Mouse (Mus musculus): ENCODE measurements around the gene Igfbp6. TPM values are rescaled to one million over a fixed set of nuclear protein-coding genes. Genes with fewer than 3 reads are reported as not detected.
"Not testable (repeated sequence)": the region's sequence is repeated elsewhere in the genome, so short reads cannot be mapped to it uniquely, and the experiment has no call there.

Gene Igfbp6
- total RNA-seq, 2 experiments from 2014 or later = 32.2 to 50.3 TPM

DNA sequence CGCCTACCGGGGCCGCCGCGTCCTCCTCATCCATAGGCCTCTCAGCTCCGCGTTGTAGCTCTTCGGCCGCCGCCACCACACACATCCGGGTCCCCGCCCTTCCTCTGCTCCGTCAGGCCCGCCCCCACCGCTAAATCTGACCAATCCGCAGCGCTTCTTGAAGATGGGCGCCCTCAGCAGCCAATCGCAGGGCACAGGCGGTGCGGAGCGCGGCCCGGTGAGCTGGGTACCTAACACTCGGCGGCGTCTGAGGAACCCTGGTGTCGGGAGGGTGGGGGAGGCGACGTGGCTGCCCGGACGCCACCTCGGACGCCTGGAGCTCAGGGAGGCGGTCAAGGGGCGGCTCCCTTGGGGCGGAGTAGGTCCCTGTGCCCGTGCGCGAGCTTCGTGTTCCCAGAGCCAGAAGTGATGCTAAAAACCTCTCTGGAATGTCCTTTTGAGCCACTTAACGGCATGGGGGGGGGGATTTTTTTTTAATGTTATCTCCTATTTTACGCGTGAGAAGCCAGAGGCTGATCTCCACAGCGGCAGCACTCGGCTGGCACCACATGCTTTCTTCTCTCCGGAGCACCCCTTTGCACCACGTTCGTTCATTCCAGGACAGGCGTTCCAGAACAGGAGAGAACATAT is 7.9 kb upstream of the Igfbp6 start, which contains the start of gene Spryd3:
Gene Spryd3, minus strand, starts transcription at position 106 of the 630 bp plus-strand sequence.
- DNase-seq (ENCODE audit: low spot score) = peak; percentile 97

DNA sequence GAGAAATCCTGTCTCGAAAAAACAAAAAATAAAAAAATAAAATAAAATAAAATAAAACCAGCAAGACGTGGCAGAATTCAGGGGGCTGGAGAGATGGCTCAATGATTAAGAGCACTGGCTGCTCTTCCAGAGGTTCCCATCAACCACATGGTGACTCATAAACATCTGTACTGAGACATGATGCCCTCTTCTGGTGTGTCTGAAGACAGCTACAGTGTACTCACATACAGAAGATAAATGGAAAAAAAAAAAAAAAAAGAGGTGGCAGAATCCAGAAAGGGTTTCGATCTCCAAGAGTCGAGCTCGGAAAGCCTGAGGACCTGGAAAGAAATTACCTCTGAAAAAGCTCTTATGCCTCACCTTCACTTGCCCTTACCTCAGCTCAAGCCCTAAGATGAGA is 3.0 kb upstream of the Igfbp6 start:
- DNase-seq (ENCODE audit: low spot score) = no peak

GRCm38 (mm10) chr15:102142914-102143912 is 949 bp upstream of the Igfbp6 start:
- peak; percentile 67 for DNase-seq (ENCODE audit: low spot score)

GRCm38 (mm10) chr15:102144726-102145125 is 564 bp downstream of the Igfbp6 start:
- DNase-seq (ENCODE audit: low spot score) = no peak

- DNase-seq (ENCODE audit: low spot score) = peak; percentile 75
These were observed 1.2 kb downstream of the Igfbp6 start for GRCm38 (mm10) chr15:102145330-102145729.

GRCm38 (mm10) chr15:102146089-102146488 is 1.9 kb downstream of the Igfbp6 start:
- no peak for DNase-seq (ENCODE audit: low spot score)

- peak; percentile 45 for DNase-seq (ENCODE audit: low spot score)
These were observed 2.7 kb downstream of the Igfbp6 start for GRCm38 (mm10) chr15:102146882-102147281.

- DNase-seq (ENCODE audit: low spot score) = no peak
These were observed 3.7 kb downstream of the Igfbp6 start for GRCm38 (mm10) chr15:102147674-102148402.

DNA sequence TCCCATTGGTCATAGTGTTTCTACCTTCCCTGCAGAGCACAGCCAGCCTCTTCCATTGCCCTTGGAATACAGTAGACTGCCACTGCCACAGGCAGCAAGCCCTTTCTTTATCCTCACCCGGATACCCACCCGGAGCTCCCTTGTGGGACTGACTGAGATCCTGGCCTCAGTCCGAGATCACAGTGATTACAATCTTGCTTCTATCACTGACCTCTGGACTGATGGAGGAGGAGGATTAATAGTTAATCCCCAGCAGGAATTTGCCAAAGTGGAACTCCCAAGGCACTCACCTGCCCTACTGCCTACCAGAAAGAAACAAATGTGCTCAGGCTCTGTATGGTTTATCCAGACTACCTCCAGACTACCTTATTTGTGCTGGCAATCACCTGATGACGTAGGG is 5.4 kb downstream of the Igfbp6 start:
- DNase-seq (ENCODE audit: low spot score) = no peak

DNA sequence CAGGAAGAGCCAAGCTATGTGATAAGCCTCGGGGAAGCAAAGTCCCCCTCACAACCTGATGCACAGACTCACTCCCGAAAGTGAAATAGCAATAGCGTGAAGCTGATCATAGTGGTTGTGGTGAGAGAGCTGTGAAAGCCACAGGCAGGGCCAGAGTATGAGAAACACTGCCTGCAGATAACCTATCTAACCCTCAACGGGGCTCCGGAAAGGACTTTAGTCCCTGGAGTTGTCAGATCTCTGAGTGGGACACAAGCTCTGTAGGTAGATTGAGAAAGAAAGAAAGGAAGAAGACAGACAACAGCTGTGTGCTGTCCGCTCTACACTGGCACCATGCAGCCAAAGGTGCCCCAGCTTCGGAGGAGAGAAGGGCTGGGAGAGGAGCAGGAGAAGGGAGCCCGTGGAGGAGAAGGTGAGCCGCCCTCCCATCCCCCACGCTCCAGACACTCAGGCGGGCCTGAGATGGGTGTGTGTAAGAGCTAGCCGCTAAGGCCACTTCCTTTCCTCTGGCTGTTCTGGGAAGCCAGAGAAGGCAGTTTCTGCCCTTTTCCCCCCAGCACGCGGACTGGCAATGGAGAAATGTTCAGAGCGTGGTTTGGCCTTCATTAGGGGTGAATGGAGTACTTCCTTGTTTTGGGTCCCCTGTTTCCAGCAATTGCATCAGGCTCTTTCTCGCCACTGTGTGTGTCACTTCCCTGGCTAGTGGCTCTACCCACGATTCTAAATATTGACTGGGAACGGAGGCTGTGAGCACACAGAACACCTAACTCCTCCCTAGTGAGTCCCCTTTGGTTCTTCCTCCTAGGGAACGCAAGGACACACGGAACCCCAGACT is 6.4 kb downstream of the Igfbp6 start, which contains the start of gene Soat2:
Gene Soat2, plus strand, starts transcription at position 226 of the 835 bp plus-strand sequence.
- no peak for DNase-seq (ENCODE audit: low spot score)

DNA sequence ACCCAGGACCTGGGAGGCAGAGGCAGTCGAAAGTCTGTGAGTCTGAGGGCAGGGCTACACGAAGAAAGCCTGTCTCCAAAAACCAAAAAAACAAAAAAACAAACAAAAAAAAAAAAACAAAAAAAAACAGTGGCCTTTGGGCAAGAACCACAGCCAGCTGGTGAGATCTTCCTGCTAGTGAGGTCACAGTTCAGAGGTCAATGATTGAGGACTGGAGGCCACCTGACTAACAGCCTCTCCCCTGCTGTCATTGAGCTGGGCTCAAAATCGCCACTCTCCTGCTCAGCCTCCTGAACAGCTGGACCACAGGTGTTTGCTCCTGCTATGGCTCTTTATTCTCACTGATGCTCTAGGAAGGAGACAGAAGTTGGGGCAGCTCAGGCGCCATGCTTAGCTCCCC is 8.5 kb downstream of the Igfbp6 start:
- no peak for DNase-seq (ENCODE audit: low spot score)

DNA sequence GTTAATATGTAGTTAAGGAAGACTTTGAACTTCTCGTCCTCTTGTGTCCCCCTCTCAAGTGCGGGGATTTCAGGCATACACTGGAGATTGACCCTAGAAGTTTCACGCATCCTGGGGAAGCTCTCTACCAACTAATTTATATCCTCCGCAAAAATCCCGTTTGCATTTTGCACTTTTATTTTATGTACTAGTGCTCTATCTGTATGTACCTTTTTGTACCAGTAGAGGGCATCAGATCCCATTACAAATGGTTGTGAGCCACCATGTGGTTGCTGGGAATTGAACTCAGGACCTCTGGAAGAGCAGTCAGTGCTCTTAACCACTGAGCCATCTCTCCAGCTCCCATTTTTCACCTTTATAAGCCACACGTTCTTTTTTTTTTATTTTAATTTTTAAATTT is 10.8 kb downstream of the Igfbp6 start:
- not testable (repeated sequence) for DNase-seq (ENCODE audit: low spot score)

DNA sequence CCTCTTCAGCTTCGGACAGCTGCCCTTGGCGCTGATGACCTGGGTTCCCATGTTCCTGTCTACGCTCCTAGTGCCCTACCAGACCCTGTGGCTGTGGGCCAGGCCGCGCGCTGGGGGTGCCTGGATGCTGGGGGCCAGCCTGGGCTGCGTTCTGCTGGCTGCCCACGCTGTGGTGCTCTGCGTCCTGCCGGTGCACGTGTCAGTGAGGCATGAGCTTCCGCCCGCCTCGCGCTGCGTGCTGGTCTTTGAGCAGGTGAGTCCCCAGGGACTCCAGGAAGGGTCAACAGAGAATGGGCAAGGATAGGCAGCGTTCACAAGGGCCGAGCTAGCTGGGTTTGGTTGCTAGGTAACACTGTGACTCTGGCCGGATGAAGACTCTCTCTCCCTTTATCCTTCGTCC is 12.7 kb downstream of the Igfbp6 start:
- DNase-seq (ENCODE audit: low spot score) = no peak

DNA sequence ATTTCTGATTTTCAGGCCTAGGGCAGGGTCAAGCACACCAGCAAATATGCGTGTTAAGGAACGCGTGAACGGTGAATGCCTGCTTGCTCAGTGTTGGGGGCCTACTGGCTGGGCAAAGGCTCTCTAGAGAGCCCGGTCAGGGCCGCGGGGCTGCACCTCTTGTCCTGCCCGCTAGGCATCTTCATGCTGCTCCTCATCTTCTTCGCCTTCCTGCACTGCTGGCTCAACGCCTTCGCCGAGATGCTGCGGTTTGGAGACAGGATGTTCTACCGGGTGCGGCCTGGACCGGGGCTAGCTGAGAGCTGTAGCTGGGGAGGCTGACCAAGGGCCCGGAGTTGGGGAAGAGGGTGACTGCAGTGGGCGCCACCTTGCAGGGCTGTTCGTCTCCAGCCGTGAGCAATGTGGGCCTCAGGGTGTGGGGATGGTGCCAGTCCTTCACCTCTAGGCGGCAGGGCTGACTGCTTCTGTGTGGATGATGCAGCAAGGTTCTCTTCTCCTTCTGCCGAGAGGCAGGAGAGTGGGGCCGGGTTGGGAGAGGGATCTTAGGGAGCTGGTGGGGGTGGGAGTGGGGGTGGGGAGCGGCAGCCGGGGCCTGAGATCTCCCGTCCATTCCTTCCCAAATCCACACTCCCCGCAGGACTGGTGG is 16.4 kb downstream of the Igfbp6 start:
- DNase-seq (ENCODE audit: low spot score) = no peak

DNA sequence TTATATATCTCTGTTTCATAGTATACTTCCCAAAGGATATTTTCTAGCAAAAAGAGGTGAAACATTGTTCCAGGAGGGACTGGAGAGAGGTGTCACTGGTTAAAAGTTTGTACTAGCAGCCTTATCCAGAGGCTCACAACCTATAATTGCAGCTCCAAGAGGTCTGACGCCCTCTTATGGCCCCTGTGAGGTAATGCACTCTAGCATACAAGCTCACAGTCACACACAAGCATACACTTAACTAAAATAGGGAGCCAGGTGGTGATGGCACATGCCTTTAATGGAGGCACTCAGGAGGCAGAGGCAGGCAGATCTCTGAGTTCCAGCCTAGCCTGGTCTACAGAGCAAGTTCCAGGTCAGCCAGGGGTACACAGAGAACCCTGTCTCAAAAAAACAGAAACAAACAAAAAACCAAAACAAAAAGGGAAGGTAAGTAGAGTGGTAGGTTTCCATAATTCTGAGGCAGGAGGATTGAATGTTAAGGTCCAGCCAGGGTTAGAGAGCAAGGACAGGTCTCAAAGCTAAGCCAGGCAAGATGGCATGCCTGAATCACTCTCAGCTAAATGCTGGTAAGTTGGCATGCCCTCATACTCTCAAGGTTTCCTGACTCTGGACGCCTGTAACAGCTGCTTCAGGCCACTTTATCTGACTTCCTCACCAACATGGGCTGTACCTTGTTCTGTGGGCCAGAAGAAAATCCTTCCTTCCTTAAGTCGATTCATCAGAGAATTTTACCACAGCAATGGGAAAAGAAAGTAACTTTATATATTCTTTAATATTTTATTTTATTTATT is 19.9 kb downstream of the Igfbp6 start:
- DNase-seq (ENCODE audit: low spot score) = no peak

GRCm38 (mm10) chr15:102165468-102166100 is 21.4 kb downstream of the Igfbp6 start:
- DNase-seq (ENCODE audit: low spot score) = no peak

DNA sequence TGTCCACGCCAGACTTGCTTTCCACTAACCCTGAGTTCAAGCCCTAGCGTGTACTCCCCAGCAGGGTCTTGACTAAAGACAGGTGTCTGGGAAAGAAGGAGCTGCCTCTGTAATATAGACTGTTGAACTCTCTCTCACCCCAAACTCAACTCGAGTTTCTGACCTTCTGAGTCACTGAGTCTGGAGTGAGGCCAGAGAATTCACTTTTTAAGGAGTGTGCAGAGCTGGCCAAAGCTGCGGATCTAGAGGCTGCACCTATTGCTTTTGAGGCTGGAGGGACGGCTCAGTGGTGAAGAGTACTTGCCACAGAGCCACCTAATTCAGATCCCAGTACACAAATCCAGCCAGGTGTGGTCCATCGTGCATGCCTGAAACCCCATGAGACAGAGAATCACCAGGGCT is 23.5 kb downstream of the Igfbp6 start:
- peak; percentile 36 for DNase-seq (ENCODE audit: low spot score)

DNA sequence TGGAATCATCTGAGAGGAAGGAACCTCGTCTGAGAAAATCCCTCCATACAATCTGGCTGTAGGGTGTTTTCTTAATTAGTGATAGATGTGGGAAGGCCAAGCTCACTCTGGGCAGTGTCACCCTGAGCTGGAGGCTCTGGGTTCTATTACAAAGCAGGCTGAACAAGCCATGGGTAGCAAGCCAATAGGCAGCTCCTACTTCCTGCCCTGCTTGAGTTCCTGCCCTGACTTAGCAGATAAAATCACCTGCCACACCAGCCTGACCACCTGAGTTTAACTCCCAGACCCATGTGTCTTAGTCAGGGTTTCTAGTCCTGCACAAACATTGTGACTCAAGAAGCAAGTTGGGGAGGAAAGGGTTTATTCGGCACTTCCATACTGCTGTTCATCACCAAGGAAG is 24.9 kb downstream of the Igfbp6 start:
- DNase-seq (ENCODE audit: low spot score) = no peak

DNA sequence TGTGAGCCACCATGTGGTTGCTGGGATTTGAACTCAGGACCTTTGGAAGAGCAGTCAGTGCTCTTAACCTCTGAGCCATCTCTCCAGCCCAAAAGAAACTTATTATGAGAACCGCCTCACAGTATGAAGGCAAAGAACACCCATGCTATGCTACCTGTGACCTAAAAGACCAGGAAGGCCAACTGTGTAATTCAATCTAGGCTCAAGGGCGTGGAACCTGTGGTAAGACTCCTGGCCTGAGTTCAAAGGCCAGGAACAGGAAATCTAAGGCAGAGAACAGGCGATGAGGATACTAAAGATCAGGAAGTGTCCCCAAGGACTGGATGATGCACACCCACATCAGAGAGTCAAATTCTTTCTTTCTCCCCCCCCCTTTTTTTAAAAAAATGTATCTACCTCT is 29.4 kb downstream of the Igfbp6 start:
- DNase-seq (ENCODE audit: low spot score) = no peak

Data from gastrocnemius, adult 18-20 months (tissue).